Mouse (Mus musculus) spleen, postnatal 14 days (tissue): Measurements from ENCODE around the gene Kank2.

Source experiments
- DNase-seq, 2 experiments: peaks; one replicate each; pipeline ENCODE4 v3.0.0; 2021 to 2022; ENCODE audit warnings: low spot score in 2 of 2

Kank2 gene

GRCm38 (mm10) chr9:21798345-21799009 lies at the start of gene Kank2:
Gene Kank2 (minus strand): TSS chr9:21798744.
- peak; percentile 62 to 71 for DNase-seq

GRCm38 (mm10) chr9:21847926-21848325 lies 49.4 kb upstream of the Kank2 start:
- DNase-seq = no peak

- no peak for DNase-seq
These were observed 48.9 kb upstream of the Kank2 start for GRCm38 (mm10) chr9:21847425-21847824.

GRCm38 (mm10) chr9:21846755-21847341 lies 48.3 kb upstream of the Kank2 start:
- DNase-seq = no peak

GRCm38 (mm10) chr9:21845381-21846080 lies 47.0 kb upstream of the Kank2 start:
- no peak for DNase-seq

- DNase-seq = no peak
These were observed 44.5 kb upstream of the Kank2 start for GRCm38 (mm10) chr9:21843086-21843485.

- DNase-seq = no peak
These were observed 43.8 kb upstream of the Kank2 start for GRCm38 (mm10) chr9:21842391-21842790.

- no peak for DNase-seq
These were observed 42.8 kb upstream of the Kank2 start for GRCm38 (mm10) chr9:21841340-21841739.

GRCm38 (mm10) chr9:21840115-21840787 lies 41.7 kb upstream of the Kank2 start:
- peak in 1 of 2 experiments; percentile 21 for DNase-seq

GRCm38 (mm10) chr9:21837690-21838089 lies 39.1 kb upstream of the Kank2 start:
- DNase-seq = no peak

GRCm38 (mm10) chr9:21835258-21835912 lies 36.8 kb upstream of the Kank2 start, which contains the start of gene Angptl8:
Gene Angptl8 (plus strand): TSS chr9:21835510.
- no peak for DNase-seq

- DNase-seq = no peak
These were observed 33.2 kb upstream of the Kank2 start for GRCm38 (mm10) chr9:21831558-21832240.

- DNase-seq = no peak
These were observed 32.4 kb upstream of the Kank2 start for GRCm38 (mm10) chr9:21830936-21831335.

- DNase-seq = no peak
These were observed 31.9 kb upstream of the Kank2 start for GRCm38 (mm10) chr9:21830461-21830850.

GRCm38 (mm10) chr9:21829834-21830460 lies 31.4 kb upstream of the Kank2 start:
- DNase-seq = no peak

GRCm38 (mm10) chr9:21824366-21824765 lies 25.8 kb upstream of the Kank2 start:
- DNase-seq = no peak

GRCm38 (mm10) chr9:21823957-21824356 lies 25.4 kb upstream of the Kank2 start:
- DNase-seq = no peak

GRCm38 (mm10) chr9:21822686-21823085 lies 24.1 kb upstream of the Kank2 start:
- DNase-seq = no peak

- no peak for DNase-seq
These were observed 21.6 kb upstream of the Kank2 start for GRCm38 (mm10) chr9:21820183-21820582.

GRCm38 (mm10) chr9:21819181-21819729 lies 20.7 kb upstream of the Kank2 start:
- no peak for DNase-seq
